Mouse (Mus musculus) adrenal gland, adult (tissue): ENCODE results near the gene Il33.
"Not testable (repeated sequence)": the region's sequence is repeated elsewhere in the genome, so short reads cannot be mapped to it uniquely, and the experiment has no call there.

Experiments
- DNase-seq, 2 experiments: peaks; one replicate each; pipeline ENCODE4 v3.0.0; 2022 to 2023; ENCODE audit warnings: low spot score in 1 of 2; ENCODE audit not compliant: inconsistent age in 2 of 2

Gene Il33

GRCm38 (mm10) chr19:29937445-29937844, 12.5 kb downstream of the Il33 start:
- DNase-seq, result no peak

GRCm38 (mm10) chr19:29940239-29940638, 15.3 kb downstream of the Il33 start:
- DNase-seq, result peak; percentile 20 to 59

- DNase-seq, result no peak
Measured at GRCm38 (mm10) chr19:29941208-29941607, 16.3 kb downstream of the Il33 start.

- no peak for DNase-seq
Measured at GRCm38 (mm10) chr19:29942358-29942757, 17.4 kb downstream of the Il33 start.

GRCm38 (mm10) chr19:29944426-29944825, 19.5 kb downstream of the Il33 start:
- no peak for DNase-seq

- DNase-seq, result not testable (repeated sequence)
Measured at GRCm38 (mm10) chr19:29944935-29945334, 20.0 kb downstream of the Il33 start.

GRCm38 (mm10) chr19:29945557-29946422, 20.9 kb downstream of the Il33 start:
- no peak for DNase-seq

GRCm38 (mm10) chr19:29946423-29946716, 21.5 kb downstream of the Il33 start:
- no peak for DNase-seq

GRCm38 (mm10) chr19:29947056-29947455, 22.1 kb downstream of the Il33 start:
- no peak for DNase-seq

GRCm38 (mm10) chr19:29947891-29948801, 23.2 kb downstream of the Il33 start:
- peak; percentile 62 to 90 for DNase-seq

GRCm38 (mm10) chr19:29952538-29952937, 27.6 kb downstream of the Il33 start:
- no peak for DNase-seq

- no peak for DNase-seq
Measured at GRCm38 (mm10) chr19:29953833-29954232, 28.9 kb downstream of the Il33 start.

GRCm38 (mm10) chr19:29955454-29955853, 30.5 kb downstream of the Il33 start:
- no peak for DNase-seq

- no peak for DNase-seq
Measured at GRCm38 (mm10) chr19:29960906-29961305, 36.0 kb downstream of the Il33 start.

- DNase-seq, result no peak
Measured at GRCm38 (mm10) chr19:29961842-29962241, 36.9 kb downstream of the Il33 start.

GRCm38 (mm10) chr19:29963598-29964092, 38.7 kb downstream of the Il33 start:
- no peak for DNase-seq

- no peak for DNase-seq
Measured at GRCm38 (mm10) chr19:29967960-29968359, 43.0 kb downstream of the Il33 start.

GRCm38 (mm10) chr19:29973396-29973795, 48.5 kb downstream of the Il33 start:
- no peak for DNase-seq

- DNase-seq, result peak in 1 of 2 experiments; percentile 67
Measured at GRCm38 (mm10) chr19:29978847-29979246, 53.9 kb downstream of the Il33 start.

- no peak for DNase-seq
Measured at GRCm38 (mm10) chr19:29979452-29980089, 54.7 kb downstream of the Il33 start.
